Mouse (Mus musculus): ENCODE results near the gene Usp33. TPM values are rescaled to one million over a fixed set of nuclear protein-coding genes. Genes with fewer than 3 reads are reported as not detected.
"Not testable (repeated sequence)": the region's sequence is repeated elsewhere in the genome, so short reads cannot be mapped to it uniquely, and the experiment has no call there.

The Usp33 gene
- polyA plus RNA-seq, 1 experiment from 2014 or later = 87.9 TPM

GRCm38 (mm10) chr3:152316447-152317173 is 29.7 kb upstream of the Usp33 start:
- 93% methylated on average over 9 of the region's 9 CpGs for WGBS

GRCm38 (mm10) chr3:152320972-152321645 is 25.2 kb upstream of the Usp33 start:
- Histone ChIP-seq H3K36me3 (peaks cover 41% of the 10 kb centered on the region), H3K4me3 (no peak overlapping the region), H3K27ac (replicated peaks) (no peak overlapping the region), H3K4me1 (replicated peaks) (no peaks in the 10 kb centered on the region), H3K9ac (no peak overlapping the region), H3K4me2 (no peak overlapping the region), H3K9me3 (no peaks in the 10 kb centered on the region), H3K27me3 (no peaks in the 10 kb centered on the region)
- 94% methylated on average over 10 of the region's 10 CpGs for WGBS
- no peak for ATAC-seq (ENCODE audit: low read depth)

More at GRCm38 (mm10) chr3:152316447-152317173, 29.7 kb upstream of the Usp33 start:
- not testable (repeated sequence) for H3K4me3 ChIP-seq; H3K4me2 ChIP-seq; H3K9ac ChIP-seq; H3K27ac ChIP-seq (replicated peaks); H3K4me1 ChIP-seq (replicated peaks); ATAC-seq (ENCODE audit: low read depth); H3K9me3 ChIP-seq; H3K27me3 ChIP-seq
- peaks cover 51% of the 10 kb centered on the region for H3K36me3 ChIP-seq

DNA sequence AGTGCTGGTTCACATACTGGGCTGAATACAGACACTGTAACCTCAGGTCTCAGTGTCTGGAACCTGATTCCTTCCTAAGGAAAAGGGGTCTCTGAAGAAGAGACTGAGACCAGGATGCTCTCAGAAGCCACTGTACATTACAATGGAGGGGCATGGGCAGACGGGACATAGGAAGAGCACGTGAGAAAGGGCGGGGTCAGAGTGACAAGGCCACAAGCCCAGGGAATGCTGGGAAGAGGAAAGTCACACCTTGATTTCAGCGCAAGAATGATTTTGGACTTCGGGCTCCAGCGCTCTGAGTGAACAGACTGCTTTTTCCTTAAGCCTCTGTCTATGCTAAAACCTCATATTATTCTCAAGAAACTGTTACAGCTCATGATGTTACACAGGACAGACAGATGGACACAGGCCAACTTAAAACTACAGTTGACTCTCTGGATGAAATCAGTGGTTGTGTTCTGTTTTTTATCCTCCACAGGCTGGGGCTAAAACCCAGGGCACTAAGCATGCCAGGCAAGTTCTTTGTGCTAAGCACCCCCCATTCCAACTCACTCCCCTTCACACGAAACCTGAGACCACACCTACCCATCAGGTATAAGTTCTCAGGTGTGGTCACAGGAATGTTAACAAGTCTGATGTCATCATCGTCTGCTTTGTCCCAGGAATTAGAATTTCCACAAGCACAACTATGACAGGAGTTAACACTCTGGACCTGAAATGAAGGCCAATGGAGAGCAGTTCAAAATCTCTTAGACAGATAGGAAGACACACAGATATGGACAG is 24.3 kb upstream of the Usp33 start:
- Histone ChIP-seq H3K4me1 (replicated peaks) (no peaks in the 10 kb centered on the region), H3K9me3 (no peaks in the 10 kb centered on the region), H3K9ac (no peak overlapping the region), H3K36me3 (peaks cover 41% of the 10 kb centered on the region), H3K27me3 (no peaks in the 10 kb centered on the region), H3K27ac (replicated peaks) (no peak overlapping the region), H3K4me3 (no peak overlapping the region), H3K4me2 (no peak overlapping the region)
- WGBS = 96% methylated on average over 8 of the region's 8 CpGs
- no peak for ATAC-seq (ENCODE audit: low read depth)

DNA sequence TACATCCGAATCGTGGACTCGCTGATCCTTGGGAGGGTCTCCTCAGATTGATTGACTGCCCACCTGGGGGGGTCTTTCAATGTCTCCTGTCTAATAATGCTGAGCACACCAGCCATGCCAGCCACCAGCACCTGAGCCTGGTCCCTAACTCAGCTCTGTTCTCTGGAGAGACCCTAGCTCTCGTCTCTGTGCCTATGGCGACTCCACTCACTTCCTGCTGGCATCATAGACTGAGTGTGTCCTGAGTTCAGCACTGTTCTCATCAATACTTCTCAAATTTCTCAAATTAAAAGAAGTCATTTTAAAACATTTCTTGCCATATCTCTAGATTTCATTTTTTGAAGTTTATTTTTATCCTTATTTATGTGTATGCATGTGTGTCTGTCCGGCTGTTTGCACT is 14.2 kb upstream of the Usp33 start:
- 94% methylated on average over 6 of the region's 6 CpGs for WGBS
- Histone ChIP-seq H3K4me1 (replicated peaks) (no peaks in the 10 kb centered on the region), H3K4me2 (no peak overlapping the region), H3K4me3 (no peak overlapping the region), H3K9me3 (no peaks in the 10 kb centered on the region), H3K9ac (no peak overlapping the region), H3K27ac (replicated peaks) (no peak overlapping the region), H3K36me3 (peaks cover 47% of the 10 kb centered on the region), H3K27me3 (no peaks in the 10 kb centered on the region)
- ATAC-seq (ENCODE audit: low read depth) = no peak

- Histone ChIP-seq H3K4me2 (no peak overlapping the region), H3K4me3 (no peak overlapping the region), H3K27me3 (no peaks in the 10 kb centered on the region), H3K9me3 (no peaks in the 10 kb centered on the region), H3K9ac (no peak overlapping the region), H3K4me1 (replicated peaks) (no peaks in the 10 kb centered on the region), H3K27ac (replicated peaks) (no peak overlapping the region), H3K36me3 (peaks cover 53% of the 10 kb centered on the region)
- WGBS = 94% methylated on average over 15 of the region's 15 CpGs
- no peak for ATAC-seq (ENCODE audit: low read depth)
Measured at GRCm38 (mm10) chr3:152332545-152333300, 13.6 kb upstream of the Usp33 start.

- 95% methylated on average over 10 of the region's 10 CpGs for WGBS
Measured at GRCm38 (mm10) chr3:152333641-152334040, 12.6 kb upstream of the Usp33 start.

GRCm38 (mm10) chr3:152336085-152336484 is 10.2 kb upstream of the Usp33 start:
- Histone ChIP-seq H3K9ac (no peak overlapping the region), H3K4me3 (no peak overlapping the region), H3K27ac (replicated peaks) (no peak overlapping the region), H3K36me3 (peaks cover 55% of the 10 kb centered on the region), H3K27me3 (no peaks in the 10 kb centered on the region), H3K4me1 (replicated peaks) (peaks cover 12% of the 10 kb centered on the region), H3K4me2 (no peak overlapping the region), H3K9me3 (no peaks in the 10 kb centered on the region)
- no peak for ATAC-seq (ENCODE audit: low read depth)
- WGBS = 84% methylated on average over 8 of the region's 8 CpGs

More at GRCm38 (mm10) chr3:152333641-152334040, 12.6 kb upstream of the Usp33 start:
- Histone ChIP-seq H3K36me3 (peaks cover 55% of the 10 kb centered on the region), H3K4me3 (no peak overlapping the region), H3K4me1 (replicated peaks) (no peaks in the 10 kb centered on the region), H3K9ac (no peak overlapping the region), H3K4me2 (no peak overlapping the region), H3K27me3 (no peaks in the 10 kb centered on the region), H3K9me3 (no peaks in the 10 kb centered on the region), H3K27ac (replicated peaks) (no peak overlapping the region)
- no peak for ATAC-seq (ENCODE audit: low read depth)

DNA sequence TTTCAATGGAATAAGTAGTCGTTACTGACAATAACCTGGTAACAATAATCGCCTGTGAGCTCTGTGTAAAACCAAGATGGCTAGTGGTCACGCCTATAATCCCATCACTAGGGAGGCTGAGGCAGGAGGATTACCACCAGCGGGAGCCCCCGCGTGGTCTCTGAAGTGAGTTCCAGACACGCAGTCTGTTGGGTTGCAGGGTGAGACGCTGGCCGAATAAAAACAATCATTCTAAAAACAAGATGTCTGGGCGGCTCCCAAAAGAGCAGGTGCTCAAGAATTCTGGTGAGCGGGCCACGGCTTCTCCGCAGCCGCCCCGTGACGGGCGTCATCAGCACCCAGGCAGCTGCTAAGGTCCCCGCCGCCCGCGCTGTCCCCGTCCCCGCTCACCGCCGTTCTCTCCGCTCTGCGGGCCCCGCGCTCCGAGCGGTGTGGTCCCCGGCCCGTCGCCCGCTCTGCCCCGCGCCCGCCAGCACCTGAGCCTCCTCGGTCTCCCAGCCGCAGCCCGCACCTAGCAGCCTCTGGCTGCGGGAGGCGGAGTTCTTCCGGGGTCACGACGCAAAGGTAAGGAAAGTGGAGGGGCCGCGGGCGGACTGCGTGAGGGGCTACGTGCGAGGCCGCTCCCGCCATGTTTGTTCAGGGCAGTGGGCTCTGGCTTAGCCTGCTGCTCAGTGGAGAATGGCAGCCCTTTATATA is 6.3 kb upstream of the Usp33 start, which contains the start of gene Miga1:
Gene Miga1, minus strand, starts transcription at position 546 of the 696 bp plus-strand sequence.
- H3K9ac ChIP-seq = peak within 1 kb of the TSS; percentile 76
- H3K9me3 ChIP-seq = no peaks in the 10 kb centered on the region
- peak within 1 kb of the TSS; percentile 57 for H3K4me2 ChIP-seq
- H3K4me1 ChIP-seq (replicated peaks) = peaks cover 12% of the 10 kb centered on the region
- H3K36me3 ChIP-seq = peaks cover 27% of the 10 kb centered on the region
- no peaks in the 10 kb centered on the region for H3K27me3 ChIP-seq
- peak within 1 kb of the TSS; percentile 69 for H3K4me3 ChIP-seq
- ATAC-seq (ENCODE audit: low read depth) = peak; percentile 95
- 3% methylated on average over 54 of the region's 54 CpGs for WGBS
- peak within 1 kb of the TSS; percentile 77 for H3K27ac ChIP-seq (replicated peaks)

- Histone ChIP-seq H3K36me3 (no peaks in the 10 kb centered on the region), H3K4me1 (replicated peaks) (peaks cover 22% of the 10 kb centered on the region), H3K4me2 (no peak overlapping the region), H3K4me3 (no peak overlapping the region), H3K9me3 (no peaks in the 10 kb centered on the region), H3K27ac (replicated peaks) (no peak overlapping the region), H3K27me3 (no peaks in the 10 kb centered on the region), H3K9ac (no peak overlapping the region)
- ATAC-seq (ENCODE audit: low read depth) = no peak
- WGBS = 92% methylated on average over 15 of the region's 15 CpGs
Measured at GRCm38 (mm10) chr3:152342961-152343517, 3.2 kb upstream of the Usp33 start.

DNA sequence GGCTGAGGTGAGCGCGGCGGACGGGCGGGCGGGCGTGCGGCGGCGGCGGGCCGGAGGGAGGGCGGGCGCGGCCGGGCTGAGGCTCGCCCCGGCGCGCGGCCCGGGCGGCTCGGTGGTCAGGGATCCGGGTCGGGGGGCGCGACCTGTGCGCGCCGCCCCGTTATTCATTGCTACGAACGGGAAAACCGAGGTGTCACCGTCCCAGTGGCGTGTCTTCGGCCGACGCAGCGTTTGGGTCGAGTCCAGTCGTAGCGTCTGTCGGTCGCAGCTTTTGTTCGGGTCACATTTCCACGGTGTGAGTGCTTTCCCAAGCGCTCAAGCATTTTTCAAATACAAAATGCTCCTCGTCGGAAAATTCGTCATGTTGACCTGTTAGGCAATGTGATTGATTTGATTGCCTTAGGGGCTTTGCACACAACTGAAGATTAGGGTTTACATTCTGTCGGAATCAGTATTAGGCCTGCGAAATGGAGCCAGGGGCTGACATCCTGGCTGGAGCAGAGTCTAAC is 409 bp downstream of the Usp33 start:
- no peaks in the 10 kb centered on the region for H3K36me3 ChIP-seq
- H3K4me3 ChIP-seq = peak overlapping the region; percentile 74
- peak overlapping the region; percentile 90 for H3K27ac ChIP-seq (replicated peaks)
- under 1% methylated on average over 35 of the region's 54 CpGs for WGBS
- no peaks in the 10 kb centered on the region for H3K27me3 ChIP-seq
- H3K9me3 ChIP-seq = no peaks in the 10 kb centered on the region
- peak; percentile 68 for ATAC-seq (ENCODE audit: low read depth)
- peak overlapping the region; percentile 95 for H3K9ac ChIP-seq
- peak overlapping the region; percentile 64 for H3K4me2 ChIP-seq
- H3K4me1 ChIP-seq (replicated peaks) = peaks cover 40% of the 10 kb centered on the region

- H3K27ac ChIP-seq (replicated peaks) = peak overlapping the region; percentile 90
- H3K9me3 ChIP-seq = no peaks in the 10 kb centered on the region
- H3K9ac ChIP-seq = peak overlapping the region; percentile 95
- H3K4me1 ChIP-seq (replicated peaks) = peaks cover 45% of the 10 kb centered on the region
- WGBS = 37% methylated on average over 3 of the region's 3 CpGs
- ATAC-seq (ENCODE audit: low read depth) = no peak
- no peaks in the 10 kb centered on the region for H3K36me3 ChIP-seq
- no peaks in the 10 kb centered on the region for H3K27me3 ChIP-seq
- H3K4me2 ChIP-seq = peak overlapping the region; percentile 64
- peak overlapping the region; percentile 74 for H3K4me3 ChIP-seq
Measured at GRCm38 (mm10) chr3:152347227-152347626, 949 bp downstream of the Usp33 start.

All from neural tube, embryonic 13.5 days (tissue).